ENCODE assay signal across 11 mouse cellular contexts in genomic region chr11:62424525-62424924, GRCm38 (mm10). TPM values are rescaled to one million over a fixed set of nuclear protein-coding genes. Genes with fewer than 3 reads are reported as not detected.
DNase-seq lines count a peak whose midpoint lies in the region; ATAC-seq and TF ChIP-seq lines count a peak whose summit lies in the region.
"Had no signal": no experiment of that assay in that cellular context is flagged by ENCODE, and none has a peak within 500 bp of the region (broad histone marks: within the 10 kb centered on the region; RNA-seq: fewer than 3 reads in every experiment).

No protein-coding gene starts in this region.

- H3K4me3 ChIP-seq in liver, adult 2 months (ENCODE audit: insufficient read depth, low read depth, low read length), result no peak overlapping the region
- H3K4me3 ChIP-seq in liver, embryonic 12.5 days, result no peak overlapping the region
- H3K4me3 ChIP-seq: erythroblast, embryonic 14.5 days; heart, embryonic 10.5 days had no signal

- H3K9ac ChIP-seq in liver, adult 2 months (ENCODE audit: low read depth, low read length), result no peak overlapping the region
- H3K9ac ChIP-seq in liver, embryonic 12.5 days, result no peak overlapping the region

- peak; percentile 29; the same call in 1 of the 2 replicates for TF ChIP-seq CTCF in liver, adult 2 months (IDR thresholded peaks at IDR 0.05; ENCODE audit: low read depth, low read length)
- TF ChIP-seq CTCF in brain, embryonic 14.5 days (IDR thresholded peaks at IDR 0.05; ENCODE audit: borderline replicate concordance, extremely low read depth, insufficient read depth, insufficient read length), result no peak

- no peak overlapping the region for H3K4me2 ChIP-seq in liver, embryonic 12.5 days

- no peak for ATAC-seq in liver, embryonic 12.5 days

- H3K27ac ChIP-seq in liver, adult 2 months (replicated peaks; ENCODE audit: insufficient read depth, low read depth, low read length), result no peak overlapping the region
- H3K27ac ChIP-seq in liver, embryonic 12.5 days, result no peak overlapping the region
- H3K27ac ChIP-seq: heart, embryonic 10.5 days had no signal

- peak; percentile 7 for DNase-seq in heart, adult 8-10 months (ENCODE audit: low spot score)
- no peak for DNase-seq in heart, adult 11 months
- peak; percentile 61 for DNase-seq in liver, adult 2 months (ENCODE audit: extremely low read depth, low read depth, low spot score)
- DNase-seq in ES-CJ7 (ENCODE audit: low read depth, low spot score), result peak; percentile 90
- peak; percentile 8 for DNase-seq in brain, embryonic 14.5 days (ENCODE audit: low read depth)
- DNase-seq in frontal cortex, postnatal 25 days (ENCODE audit: low spot score in 2 of 2), result no peak
- no peak for DNase-seq in ovary, postnatal 10 days (ENCODE audit: low spot score)
- DNase-seq: cerebellum, adult 2 months had no signal

- WGBS in liver, adult 2 months, result 51% methylated on average over 2 of the region's 2 CpGs
- 59% methylated on average over 2 of the region's 2 CpGs for WGBS in liver, embryonic 12.5 days (ENCODE audit: insufficient replicate concordance)

- no peaks in the 10 kb centered on the region for H3K4me1 ChIP-seq in liver, adult 2 months (ENCODE audit: control insufficient read depth, insufficient read depth, low read length)
- no peaks in the 10 kb centered on the region for H3K4me1 ChIP-seq in liver, embryonic 12.5 days

- H3K36me3 ChIP-seq in liver, adult 2 months (ENCODE audit: control insufficient read depth, insufficient read depth, low read length), result peaks cover 24% of the 10 kb centered on the region
- peaks cover 61% of the 10 kb centered on the region for H3K36me3 ChIP-seq in liver, embryonic 12.5 days

- peaks cover 13% of the 10 kb centered on the region; the same call in 1 of the 2 replicates for H3K79me2 ChIP-seq in liver, adult 2 months (ENCODE audit: control insufficient read depth, insufficient read depth, low read length)

- TF ChIP-seq POLR2A in liver, adult 2 months (IDR thresholded peaks at IDR 0.05; ENCODE audit: extremely low read depth, insufficient read depth, low read length), result no peak
- no peak for TF ChIP-seq POLR2A in brain, embryonic 14.5 days (IDR thresholded peaks at IDR 0.05; ENCODE audit: borderline replicate concordance, extremely low read depth, insufficient read depth, insufficient read length, poor library complexity, severe bottlenecking)

- no peaks in the 10 kb centered on the region for H3K27me3 ChIP-seq in liver, adult 2 months (ENCODE audit: control insufficient read depth, insufficient read depth, low read length)
- no peaks in the 10 kb centered on the region for H3K27me3 ChIP-seq in liver, embryonic 12.5 days (replicated peaks)

- no peaks in the 10 kb centered on the region for H3K9me3 ChIP-seq in liver, embryonic 12.5 days (replicated peaks)
- H3K9me3 ChIP-seq: heart, embryonic 10.5 days had no signal

RNA-seq across cellular contexts. Expression of gene Pigl, which starts 33.7 kb away (rescaled TPM):
- total RNA-seq in heart, adult 8-10 months (2022), result 1 to 10 TPM; 3.1 to 3.8 (median 3.3) TPM
- total RNA-seq in liver, adult 2 months (2014; rRNA removed), result 1.5 and 1.9 TPM in 2 replicates
- 2.8 and 3.6 TPM in 2 replicates for polyA plus RNA-seq in liver, adult 2 months (2012; rRNA removed)
- polyA plus RNA-seq in liver, embryonic 12.5 days (2016; fragmentation: Nextera tagmentation; extraction: Ambion mirVana), result 7.9 TPM in 2 replicates
- 6.8 and 8.2 TPM in 2 replicates for polyA plus RNA-seq in brain, embryonic 14.5 days (2012; rRNA removed)

RNA-seq across cellular contexts. Expression of gene Ncor1, which starts 33.8 kb away (rescaled TPM):
- 100 to 1,000 TPM; 125 to 148 (median 138) TPM for total RNA-seq in heart, adult 8-10 months (2022)
- total RNA-seq in liver, adult 2 months (2014; rRNA removed), result 48.0 and 51.4 TPM in 2 replicates
- 45.7 and 46.8 TPM in 2 replicates for polyA plus RNA-seq in liver, adult 2 months (2012; rRNA removed)
- polyA plus RNA-seq in liver, embryonic 12.5 days (2016; fragmentation: Nextera tagmentation; extraction: Ambion mirVana), result 108 and 112 TPM in 2 replicates
- polyA plus RNA-seq in brain, embryonic 14.5 days (2012; rRNA removed), result 132 and 164 TPM in 2 replicates

Comparison
In these comparisons a context has a peak if more than half of its experiments do, and no peak if none do; other contexts are left out.
1. DNase-seq: peak in heart, adult 8-10 months (single experiment), liver, adult 2 months (single experiment), ES-CJ7 (single experiment) and brain, embryonic 14.5 days (single experiment); none in heart, adult 11 months (single experiment), frontal cortex, postnatal 25 days (0 of 2) and ovary, postnatal 10 days (single experiment).